Mouse (Mus musculus) hindlimb bud, embryonic 11.5 days (tissue): Measurements from ENCODE around the gene Raver1.

Experiments used
- DNase-seq: peaks from one replicate; pipeline ENCODE4 v3.0.0-alpha.2; 2012; ENCODE audit warnings: low read depth, low spot score; ENCODE audit errors: extremely low spot score

Gene Raver1

GRCm38 (mm10) chr9:21043563-21043962 lies 48.2 kb downstream of the Raver1 start:
- DNase-seq, result no peak

DNA sequence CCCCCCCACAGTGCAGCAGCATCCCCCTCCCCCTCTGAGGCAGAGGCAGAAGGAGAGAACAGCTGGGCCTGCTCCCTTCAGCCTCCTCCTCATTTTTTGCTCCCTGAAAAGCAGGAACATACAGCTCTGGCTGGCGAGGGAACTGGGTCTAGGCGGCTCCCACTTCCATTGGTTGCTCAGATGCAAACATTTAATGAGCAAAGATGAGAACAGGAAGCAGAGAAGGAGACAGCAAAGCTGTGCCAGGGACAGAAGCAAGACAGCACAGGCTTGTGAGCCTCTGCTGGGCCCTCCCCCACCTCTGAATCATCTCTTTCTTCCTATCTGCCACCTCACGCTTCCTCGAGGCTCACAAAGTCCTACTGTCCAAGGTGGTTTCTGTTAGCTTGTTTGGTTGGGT lies 50.5 kb downstream of the Raver1 start:
- no peak for DNase-seq

DNA sequence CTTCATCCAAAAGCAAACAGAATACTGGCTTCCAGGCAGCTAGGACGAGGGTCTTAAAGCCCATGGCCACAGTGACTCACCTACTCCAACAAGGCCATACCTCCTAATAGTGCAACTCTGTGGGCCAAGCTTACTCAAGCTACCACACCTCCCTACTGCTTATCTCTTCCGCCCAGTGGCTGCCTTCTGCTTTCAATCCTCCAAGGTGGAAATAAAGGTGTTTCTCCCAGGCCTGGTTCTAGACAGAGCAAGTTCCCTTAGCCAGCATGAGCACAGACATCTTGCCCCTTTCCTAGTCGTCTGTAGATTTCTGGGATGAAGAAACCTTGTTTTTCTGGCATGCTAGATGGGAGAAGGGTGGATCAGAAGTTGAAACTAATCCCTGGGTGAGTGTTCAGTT lies 52.0 kb downstream of the Raver1 start:
- DNase-seq, result no peak

GRCm38 (mm10) chr9:21037481-21037891 lies 54.3 kb downstream of the Raver1 start:
- no peak for DNase-seq

- no peak for DNase-seq
Observed at GRCm38 (mm10) chr9:21036666-21037065, 55.1 kb downstream of the Raver1 start.

- DNase-seq, result no peak
Observed at GRCm38 (mm10) chr9:21036161-21036560, 55.6 kb downstream of the Raver1 start.

DNA sequence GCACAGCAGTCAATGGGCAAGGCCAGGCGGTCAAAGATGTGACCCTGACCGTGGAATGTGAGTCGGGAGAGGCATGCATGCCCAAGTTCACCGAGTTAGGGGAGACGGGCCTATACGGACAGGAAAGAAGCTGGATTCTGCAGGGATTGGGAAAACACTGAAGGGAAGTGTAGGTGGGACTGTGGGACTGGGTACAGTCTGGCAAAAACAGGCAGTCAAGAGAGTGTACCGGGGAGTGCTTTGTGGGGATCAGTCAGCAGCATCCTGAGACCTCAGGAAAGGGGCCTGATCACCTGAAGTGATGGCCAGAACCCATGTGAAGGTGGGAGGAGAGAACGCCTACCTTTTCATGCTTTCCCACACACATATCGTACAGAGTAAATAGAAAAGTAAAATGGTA lies 56.2 kb downstream of the Raver1 start:
- no peak for DNase-seq

- no peak for DNase-seq
Observed at GRCm38 (mm10) chr9:21034481-21035085, 57.2 kb downstream of the Raver1 start.

DNA sequence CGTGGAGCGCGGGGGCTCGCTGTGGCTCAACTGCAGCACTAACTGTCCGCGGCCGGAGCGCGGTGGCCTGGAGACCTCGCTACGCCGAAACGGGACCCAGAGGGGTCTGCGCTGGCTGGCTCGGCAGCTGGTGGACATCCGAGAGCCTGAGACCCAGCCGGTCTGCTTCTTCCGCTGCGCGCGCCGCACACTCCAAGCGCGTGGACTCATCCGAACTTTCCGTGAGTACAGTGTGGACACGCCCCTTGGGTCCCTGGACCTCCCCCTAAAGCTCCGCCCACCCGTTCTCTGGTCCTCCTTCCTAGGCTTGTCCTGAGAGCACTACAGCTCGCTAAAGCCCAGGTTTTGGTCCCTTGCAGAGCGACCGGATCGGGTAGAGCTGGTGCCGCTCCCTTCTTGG lies 58.7 kb downstream of the Raver1 start:
- DNase-seq, result no peak

DNA sequence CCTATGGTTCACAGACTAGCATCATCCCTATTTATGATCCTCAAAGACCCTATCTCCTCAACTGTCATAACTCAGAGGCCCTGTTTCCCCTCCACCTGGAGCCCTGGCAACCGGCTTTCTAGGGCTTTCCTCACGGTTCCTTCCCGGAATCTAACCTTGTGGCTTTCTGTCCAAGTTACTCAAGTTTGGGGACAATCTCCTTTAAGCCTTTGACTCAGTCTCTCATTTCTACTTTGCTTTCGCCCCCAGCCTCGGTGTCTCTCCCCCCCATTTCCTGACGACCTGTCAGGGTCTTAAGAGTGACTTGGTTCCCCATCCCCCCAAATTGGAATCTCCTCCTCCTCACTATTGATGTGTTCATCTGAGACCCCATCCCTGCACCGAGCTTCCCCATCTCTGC lies 59.3 kb downstream of the Raver1 start:
- DNase-seq, result no peak

- DNase-seq, result no peak
Observed at GRCm38 (mm10) chr9:21031896-21032351, 59.9 kb downstream of the Raver1 start, which contains the start of gene Icam5. Gene Icam5 (plus strand): TSS chr9:21032073.

GRCm38 (mm10) chr9:21031251-21031895 lies 60.4 kb downstream of the Raver1 start:
- DNase-seq, result no peak

DNA sequence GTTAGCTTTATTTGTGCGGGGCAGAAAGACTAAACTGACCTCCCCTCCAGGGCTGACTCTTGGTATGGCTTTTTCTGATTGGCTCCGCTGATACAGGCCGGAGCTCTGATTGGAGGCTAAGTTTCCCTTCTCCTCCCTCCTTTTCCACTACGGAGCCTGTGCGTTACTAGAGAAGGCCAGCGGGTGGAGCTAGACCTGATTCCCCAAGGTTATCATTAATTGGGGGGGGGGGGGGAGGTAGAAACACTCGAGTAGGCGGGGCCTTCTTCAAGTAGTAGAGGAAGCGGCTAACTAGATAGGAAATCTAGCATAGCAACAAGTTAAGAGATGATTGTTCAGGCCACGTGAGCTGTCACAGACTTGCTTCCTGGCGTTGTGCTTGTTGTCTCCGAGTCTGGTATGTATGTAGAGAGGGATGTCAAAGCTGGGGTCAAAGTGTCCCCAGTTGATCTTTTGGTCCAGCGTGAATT lies 61.0 kb downstream of the Raver1 start:
- peak; percentile 66 for DNase-seq

DNA sequence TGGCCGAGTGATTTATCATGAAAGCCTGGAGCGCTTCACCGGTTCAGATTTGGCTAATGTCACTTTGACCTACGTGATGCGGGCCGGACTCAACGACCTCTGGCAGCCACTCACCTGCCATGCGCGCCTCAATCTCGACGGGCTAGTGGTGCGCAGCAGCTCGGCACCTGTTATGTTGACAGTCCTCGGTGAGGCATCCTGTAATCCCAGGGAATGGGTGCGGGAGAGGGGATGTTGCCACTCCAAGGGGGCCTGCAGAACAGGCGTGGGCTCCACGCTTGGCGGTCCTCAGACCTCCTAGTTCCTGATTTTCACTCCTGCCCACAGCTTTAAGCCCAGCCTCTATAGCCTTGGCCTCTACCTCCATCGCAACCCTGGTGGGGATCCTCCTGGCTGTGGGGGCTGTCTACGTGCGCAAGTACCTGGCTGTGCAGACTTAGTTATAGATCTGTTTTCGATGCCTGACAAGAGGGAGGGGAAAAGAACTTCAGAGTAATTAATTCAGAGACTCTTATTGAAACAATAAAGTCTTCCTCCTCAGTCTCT lies 61.7 kb downstream of the Raver1 start:
- no peak for DNase-seq

GRCm38 (mm10) chr9:21029291-21030054 lies 62.3 kb downstream of the Raver1 start, which contains the start of gene Icam4:
Gene Icam4 (plus strand): TSS chr9:21029373.
- DNase-seq, result no peak

DNA sequence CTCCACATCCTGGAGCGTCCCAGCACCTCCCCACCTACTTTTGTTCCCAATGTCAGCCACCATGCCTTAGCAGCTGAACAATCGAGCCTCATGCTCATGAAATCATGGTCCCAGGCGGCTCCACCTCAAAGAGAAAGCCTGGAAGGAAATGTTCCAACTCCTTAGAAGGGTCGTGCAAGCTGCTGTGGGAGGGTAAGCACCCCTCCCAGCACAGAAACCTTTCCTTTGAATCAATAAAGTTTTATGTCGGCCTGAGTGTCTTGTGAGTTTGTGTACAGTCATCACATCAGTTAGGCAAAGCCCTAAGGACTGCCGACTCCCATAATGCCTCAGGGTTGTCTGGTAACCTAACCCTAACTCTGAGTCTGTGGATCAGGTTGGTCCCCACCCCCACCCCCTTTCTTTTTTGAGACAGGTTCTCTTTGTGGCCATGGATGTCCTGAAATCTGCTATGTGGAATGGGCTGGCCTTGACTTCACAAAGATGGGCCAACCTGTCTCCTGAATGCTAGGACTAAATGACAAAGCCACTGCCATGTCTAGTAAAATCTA lies 63.2 kb downstream of the Raver1 start:
- DNase-seq, result no peak

DNA sequence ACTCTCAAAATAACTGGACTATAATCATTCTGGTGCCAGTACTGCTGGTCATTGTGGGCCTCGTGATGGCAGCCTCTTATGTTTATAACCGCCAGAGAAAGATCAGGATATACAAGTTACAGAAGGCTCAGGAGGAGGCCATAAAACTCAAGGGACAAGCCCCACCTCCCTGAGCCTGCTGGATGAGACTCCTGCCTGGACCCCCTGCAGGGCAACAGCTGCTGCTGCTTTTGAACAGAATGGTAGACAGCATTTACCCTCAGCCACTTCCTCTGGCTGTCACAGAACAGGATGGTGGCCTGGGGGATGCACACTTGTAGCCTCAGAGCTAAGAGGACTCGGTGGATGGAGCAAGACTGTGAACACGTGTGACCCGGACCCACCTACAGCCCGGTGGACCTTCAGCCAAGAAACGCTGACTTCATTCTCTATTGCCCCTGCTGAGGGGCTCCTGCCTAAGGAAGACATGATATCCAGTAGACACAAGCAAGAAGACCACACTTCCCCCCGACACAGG lies 64.0 kb downstream of the Raver1 start:
- DNase-seq, result no peak

DNA sequence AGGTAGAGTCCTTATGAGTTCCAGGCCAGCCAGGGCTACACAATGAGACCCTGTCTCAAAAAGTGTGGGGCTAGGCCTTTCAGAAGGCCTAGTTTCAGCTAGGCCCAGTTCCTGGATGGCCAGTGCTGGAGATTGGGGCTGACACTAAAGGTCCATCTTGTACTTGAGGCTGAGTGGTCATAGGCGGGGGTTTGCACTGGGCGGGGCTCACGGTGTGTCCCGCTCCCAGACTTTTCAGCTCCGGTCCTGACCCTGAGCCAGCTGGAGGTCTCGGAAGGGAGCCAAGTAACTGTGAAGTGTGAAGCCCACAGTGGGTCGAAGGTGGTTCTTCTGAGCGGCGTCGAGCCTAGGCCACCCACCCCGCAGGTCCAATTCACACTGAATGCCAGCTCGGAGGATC lies 65.0 kb downstream of the Raver1 start:
- DNase-seq, result no peak

DNA sequence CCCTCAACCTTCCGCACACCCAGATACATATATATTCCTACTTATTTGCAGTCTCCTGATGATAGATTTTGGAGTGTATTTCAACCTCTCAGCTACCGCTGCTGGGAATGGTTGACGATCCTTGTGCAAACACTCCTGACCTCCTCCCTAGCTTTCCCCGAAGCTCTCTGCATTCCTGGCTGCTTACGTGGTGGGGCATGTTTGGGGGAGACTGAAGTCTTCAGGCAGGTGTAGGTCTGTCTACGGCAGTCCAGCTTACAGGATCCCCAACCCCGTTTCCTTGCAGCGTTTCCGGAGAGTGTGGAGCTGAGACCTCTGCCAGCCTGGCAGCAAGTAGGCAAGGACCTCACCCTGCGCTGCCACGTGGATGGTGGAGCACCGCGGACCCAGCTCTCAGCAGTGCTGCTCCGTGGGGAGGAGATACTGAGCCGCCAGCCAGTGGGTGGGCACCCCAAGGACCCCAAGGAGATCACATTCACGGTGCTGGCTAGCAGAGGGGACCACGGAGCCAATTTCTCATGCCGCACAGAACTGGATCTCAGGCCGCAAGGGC lies 66.5 kb downstream of the Raver1 start:
- DNase-seq, result no peak
